Mouse (Mus musculus): ENCODE data around the gene Epha3.

Gene Epha3

DNA sequence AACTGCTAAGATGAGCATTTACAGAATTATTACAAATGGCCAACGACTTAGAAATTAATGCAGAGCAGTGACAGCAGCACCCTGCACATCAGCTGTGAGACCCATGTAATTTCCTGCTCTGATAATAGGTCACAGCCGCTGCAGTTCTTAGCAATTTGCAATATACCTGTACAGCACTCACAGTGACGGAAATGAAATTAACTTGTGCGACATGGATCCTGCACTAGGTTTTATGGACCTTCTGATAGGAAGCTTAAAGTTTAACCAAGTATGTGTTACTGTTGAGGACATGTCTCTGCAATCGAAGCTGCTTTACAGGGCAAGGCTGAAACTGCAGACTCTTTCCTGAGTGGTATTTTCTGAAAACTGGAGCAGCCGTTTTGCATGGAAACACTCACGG lies 80.4 kb downstream of the Epha3 start:
- DNase-seq (ENCODE audit: low spot score) = no peak

GRCm38 (mm10) chr16:63782101-63782500 lies 81.9 kb downstream of the Epha3 start:
- DNase-seq (ENCODE audit: low spot score) = no peak

DNA sequence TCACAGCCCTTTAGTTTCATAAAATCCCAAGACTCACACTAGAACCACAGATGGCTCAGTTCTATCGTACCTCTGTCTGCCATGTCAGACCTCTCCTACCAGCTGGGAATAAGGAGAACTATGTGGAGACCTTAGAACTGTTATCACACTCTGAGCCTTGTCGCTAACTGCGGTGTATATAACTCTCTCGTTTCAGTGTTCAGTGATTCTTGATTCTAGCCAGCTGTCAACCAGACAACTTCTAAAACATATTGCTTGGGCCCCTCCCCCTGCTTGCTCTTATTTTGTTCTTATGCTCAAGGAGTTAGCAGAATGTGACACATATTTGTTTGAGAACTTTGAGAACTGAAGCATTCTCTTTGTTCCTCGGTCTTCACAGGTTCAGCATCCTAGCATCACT lies 83.8 kb downstream of the Epha3 start:
- DNase-seq (ENCODE audit: low spot score) = no peak

DNA sequence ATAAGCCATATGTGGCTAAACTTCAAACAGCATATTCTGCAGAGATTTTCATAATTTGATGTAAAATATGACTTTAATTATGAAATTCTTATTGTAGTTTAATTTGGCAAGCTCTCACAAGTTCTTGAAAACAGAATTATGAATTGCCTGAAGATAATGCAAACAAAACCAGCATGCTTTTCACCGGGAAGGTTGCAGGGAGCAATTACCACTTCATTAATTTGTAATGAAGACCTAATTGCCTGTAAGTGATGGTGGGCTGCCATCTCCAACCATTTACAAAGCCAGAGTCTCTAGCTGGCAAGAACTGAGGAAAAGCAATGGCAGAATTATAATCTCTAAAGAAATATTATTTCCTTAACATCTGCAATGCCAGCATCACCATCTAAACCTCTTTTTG lies 86.2 kb downstream of the Epha3 start:
- DNase-seq (ENCODE audit: low spot score) = no peak

DNA sequence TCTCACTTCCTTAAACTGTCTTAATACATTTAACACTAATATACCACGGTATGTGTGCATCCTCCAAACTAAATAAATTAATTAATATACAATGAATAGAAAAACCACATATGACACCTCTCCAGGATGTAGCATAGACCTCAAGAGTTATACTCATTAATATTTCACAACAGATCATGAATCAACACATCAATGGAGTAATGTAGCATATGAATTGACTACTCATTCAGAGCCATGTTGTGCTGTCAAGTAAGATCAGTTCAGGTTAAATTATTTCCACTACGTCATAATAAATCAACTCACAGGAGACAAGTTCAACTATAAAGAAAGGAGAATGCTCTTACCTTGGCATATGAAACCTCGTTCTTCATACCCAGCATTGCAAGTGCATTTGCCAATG lies 91.4 kb downstream of the Epha3 start:
- no peak for DNase-seq (ENCODE audit: low spot score)

- no peak for DNase-seq (ENCODE audit: low spot score)
These were observed 96.4 kb downstream of the Epha3 start for GRCm38 (mm10) chr16:63767589-63767988.

DNA sequence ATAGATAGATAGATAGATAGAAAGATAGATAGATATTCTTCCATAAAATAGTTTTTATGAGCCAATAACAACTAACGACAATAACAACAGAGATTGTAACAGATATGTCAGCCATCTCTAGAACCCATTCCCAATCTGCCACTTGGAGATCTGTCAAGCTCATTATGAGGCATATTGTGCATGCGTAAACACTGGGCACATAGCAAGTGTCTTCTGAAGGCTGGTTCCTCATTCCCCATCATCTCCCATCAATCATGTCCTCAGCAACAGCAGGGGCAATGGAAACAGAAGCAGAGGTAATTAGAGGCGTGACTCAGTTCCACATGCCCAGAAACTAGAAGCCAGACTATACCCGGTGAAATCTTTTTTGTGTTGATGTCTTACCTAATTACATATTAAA lies 102.8 kb downstream of the Epha3 start:
- DNase-seq (ENCODE audit: low spot score) = no peak

DNA sequence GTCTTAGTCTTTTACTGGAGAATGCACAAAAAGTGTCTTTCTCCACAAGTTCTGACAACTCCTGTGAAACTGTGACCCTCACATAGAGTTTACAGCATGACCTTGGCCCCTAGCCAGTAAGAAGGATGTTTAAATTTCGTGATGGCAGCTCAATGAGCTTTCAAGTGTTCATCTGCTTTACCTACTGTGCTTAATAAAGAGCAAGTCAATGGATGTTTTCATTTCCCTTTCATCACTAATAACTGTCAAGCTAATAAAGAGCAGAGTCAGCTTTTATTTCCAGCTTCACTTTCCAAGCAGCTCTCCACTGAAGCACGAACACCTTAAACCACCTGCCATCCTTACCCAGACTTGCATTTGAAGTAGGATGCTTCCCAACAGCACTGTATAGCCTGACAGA lies 103.9 kb downstream of the Epha3 start:
- DNase-seq (ENCODE audit: low spot score) = no peak

GRCm38 (mm10) chr16:63753052-63753451 lies 110.9 kb downstream of the Epha3 start:
- DNase-seq (ENCODE audit: low spot score) = peak; percentile 74

- peak; percentile 71 for DNase-seq (ENCODE audit: low spot score)
These were observed 116.2 kb downstream of the Epha3 start for GRCm38 (mm10) chr16:63747817-63748216.

GRCm38 (mm10) chr16:63745465-63745864 lies 118.5 kb downstream of the Epha3 start:
- DNase-seq (ENCODE audit: low spot score) = peak; percentile 48

- no peak for DNase-seq (ENCODE audit: low spot score)
These were observed 120.6 kb downstream of the Epha3 start for GRCm38 (mm10) chr16:63743208-63743854.

DNA sequence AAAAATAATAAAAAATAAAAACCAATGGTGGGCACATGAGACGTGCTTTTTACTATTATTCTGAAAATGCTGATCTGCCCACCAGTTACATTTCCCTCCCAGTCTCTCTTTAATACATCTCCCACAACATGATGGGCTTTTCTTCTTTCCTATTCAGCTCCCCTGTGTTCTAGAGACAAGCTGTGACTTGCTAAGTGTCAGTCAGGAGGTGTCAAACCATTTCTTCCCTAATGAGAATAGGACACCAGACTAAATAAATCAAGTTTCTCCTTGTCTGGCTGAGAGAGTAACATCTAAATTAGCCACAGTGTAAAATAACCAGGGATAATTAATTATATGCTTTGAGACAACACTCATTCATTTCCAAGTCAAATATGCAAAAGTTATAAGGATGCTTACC lies 144.7 kb downstream of the Epha3 start:
- no peak for DNase-seq (ENCODE audit: low spot score)

DNA sequence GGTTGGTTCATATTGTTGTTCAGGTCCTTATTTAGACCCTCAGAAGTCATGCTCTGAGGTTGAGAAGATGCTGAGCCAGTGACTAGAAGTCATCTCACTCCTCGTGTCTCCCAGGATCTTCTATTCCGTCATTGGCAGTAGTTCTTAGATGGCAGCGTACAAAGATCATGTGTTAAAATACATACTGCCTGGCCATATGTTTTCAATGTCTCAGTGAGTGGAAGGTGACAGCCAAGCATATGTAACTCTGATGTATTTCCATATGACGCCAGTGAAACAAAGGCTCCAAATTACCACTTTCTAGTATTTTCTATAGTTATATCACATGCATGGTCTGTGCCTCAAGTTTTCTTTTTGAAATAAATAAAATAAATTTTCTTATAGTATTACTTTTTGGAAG lies 146.7 kb downstream of the Epha3 start:
- DNase-seq (ENCODE audit: low spot score) = no peak

- no peak for DNase-seq (ENCODE audit: low spot score)
These were observed 156.8 kb downstream of the Epha3 start for GRCm38 (mm10) chr16:63706912-63707868.

DNA sequence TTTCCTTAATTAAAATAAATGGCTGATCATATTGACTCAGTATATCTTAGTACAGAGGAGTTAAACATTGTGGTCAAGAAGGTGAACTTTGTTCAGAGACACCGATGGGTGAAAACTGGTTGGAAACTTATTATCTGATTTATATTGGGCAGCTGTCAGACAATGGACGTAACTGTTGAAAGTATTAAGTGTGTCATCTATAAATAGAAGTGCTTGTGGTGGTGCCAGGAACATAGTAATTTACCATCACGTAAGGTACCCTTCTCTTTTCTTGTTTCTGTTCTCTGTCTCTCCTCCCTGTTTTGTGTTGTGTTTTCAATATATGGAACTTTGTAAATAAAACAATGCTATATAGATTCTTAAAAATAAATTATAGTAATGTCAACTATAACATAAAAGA lies 174.6 kb downstream of the Epha3 start:
- DNase-seq (ENCODE audit: low spot score) = no peak

DNA sequence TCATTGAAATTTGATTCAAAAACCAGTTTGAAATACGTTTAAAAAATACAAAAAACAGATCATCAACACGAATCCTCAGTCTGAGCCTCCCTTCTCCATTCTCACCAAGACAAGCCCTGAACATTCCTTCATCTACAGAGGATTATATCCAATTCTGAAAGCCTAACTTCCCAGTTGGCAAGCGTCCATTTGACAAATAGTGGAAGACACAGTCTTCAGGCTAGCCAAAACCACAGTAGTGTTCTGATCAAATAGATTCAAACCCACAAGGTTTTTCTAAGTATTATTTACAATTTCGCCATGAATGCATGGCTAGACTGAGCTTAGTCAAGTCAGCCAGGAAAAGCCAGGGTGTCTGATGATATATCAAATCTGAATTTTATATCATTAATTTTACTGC lies 179.8 kb downstream of the Epha3 start:
- no peak for DNase-seq (ENCODE audit: low spot score)

DNA sequence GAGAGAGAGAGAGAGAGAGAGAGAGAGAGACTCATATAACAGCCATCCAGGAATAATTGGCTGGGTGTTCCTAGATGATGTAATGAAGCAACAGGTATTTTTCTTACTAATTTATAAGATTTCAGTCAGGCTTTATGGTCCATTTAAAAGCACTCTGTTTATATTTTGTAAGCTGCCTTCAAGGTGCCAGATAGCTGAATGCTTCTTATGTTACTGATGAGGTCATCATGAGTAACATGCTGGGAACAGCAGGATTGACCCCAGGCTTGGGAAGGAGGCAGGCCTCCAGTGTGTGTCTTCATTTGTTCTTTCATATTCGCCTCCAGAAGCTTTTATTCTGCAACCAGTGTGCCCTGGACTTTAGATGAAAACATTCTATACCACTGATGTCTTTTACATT lies 189.5 kb downstream of the Epha3 start:
- peak; percentile 36 for DNase-seq (ENCODE audit: low spot score)

- DNase-seq (ENCODE audit: low spot score) = no peak
These were observed 190.6 kb downstream of the Epha3 start for GRCm38 (mm10) chr16:63673236-63673840.

DNA sequence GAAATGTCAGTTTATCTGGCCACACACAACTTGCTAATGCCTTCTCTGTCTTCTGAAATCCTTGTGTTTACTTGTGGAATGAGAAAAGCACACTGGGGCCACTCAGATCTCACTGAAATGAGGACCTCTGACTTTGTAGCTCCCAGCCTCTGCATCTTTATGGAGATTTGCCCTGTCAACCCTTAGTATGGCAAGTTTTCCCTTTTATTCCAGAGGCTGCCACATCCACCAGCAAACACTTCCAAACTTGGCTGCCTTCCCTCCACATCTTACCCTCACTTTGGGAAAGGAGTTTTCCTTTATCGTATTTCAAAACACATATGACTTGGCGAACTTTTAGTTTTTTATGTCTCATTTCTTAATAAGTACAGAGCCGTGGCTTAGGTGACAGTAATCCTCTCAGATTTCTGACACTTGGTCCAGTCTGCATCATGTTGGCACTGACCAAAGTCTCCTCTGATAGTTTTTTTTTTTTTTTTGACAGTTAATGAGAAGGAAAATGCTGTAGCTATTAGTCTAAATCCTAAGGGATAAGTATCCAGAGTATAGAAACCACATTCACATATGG lies 198.0 kb downstream of the Epha3 start:
- no peak for DNase-seq (ENCODE audit: low spot score)

GRCm38 (mm10) chr16:63658302-63658974 lies 205.5 kb downstream of the Epha3 start:
- DNase-seq (ENCODE audit: low spot score) = peak; percentile 63

GRCm38 (mm10) chr16:63657743-63658142 lies 206.2 kb downstream of the Epha3 start:
- DNase-seq (ENCODE audit: low spot score) = no peak

All from embryo, embryonic 10.5 days (tissue).